Mouse (Mus musculus) lung, adult 2 months (tissue): ENCODE data around the gene Clec4g.
"Not testable (repeated sequence)": the region's sequence is repeated elsewhere in the genome, so short reads cannot be mapped to it uniquely, and the experiment has no call there.

Source experiments
- CTCF ChIP-seq: fragments of 200-500 bp; IDR thresholded peaks from 2 replicates; pipeline ENCODE4 v1.5.1; 2011; ENCODE audit warnings: mild to moderate bottlenecking, low read length, control low read depth; ENCODE audit not compliant: insufficient read depth
- POLR2A ChIP-seq: fragments of 200-500 bp; IDR thresholded peaks from 2 replicates; pipeline ENCODE4 v1.6.1; 2011; ENCODE audit warnings: low read depth, mild to moderate bottlenecking, control low read depth, low read length, borderline replicate concordance; ENCODE audit errors: extremely low read depth

DNA sequence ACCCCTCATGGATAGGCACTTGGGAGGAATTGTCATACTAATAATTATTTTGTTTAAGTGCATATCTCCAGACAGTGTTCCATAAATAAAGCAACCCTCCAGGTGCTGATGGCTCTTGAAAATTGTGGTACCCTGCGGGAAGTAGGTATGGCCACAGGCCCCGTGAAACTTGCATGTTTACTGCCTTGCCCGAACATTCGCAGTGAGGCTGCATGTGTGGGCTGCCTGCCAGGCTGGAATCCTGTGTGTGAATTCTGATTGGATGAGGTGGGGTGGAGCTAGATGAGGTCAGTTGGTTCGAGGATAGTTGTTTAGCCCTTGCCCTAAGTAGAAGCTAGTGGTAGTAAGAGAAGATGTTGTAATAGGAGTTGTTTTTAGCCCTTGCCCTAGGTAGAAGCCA is 48.2 kb upstream of the Clec4g start:
- not testable (repeated sequence) for TF ChIP-seq CTCF, POLR2A
